Mouse (Mus musculus) adrenal gland, adult (tissue): ENCODE measurements around the gene Crocc.

Experiments
- DNase-seq, 2 experiments: peaks; one replicate each; pipeline ENCODE4 v3.0.0; 2022 to 2023; ENCODE audit warnings: low spot score in 1 of 2; ENCODE audit not compliant: inconsistent age in 2 of 2

Crocc gene

DNA sequence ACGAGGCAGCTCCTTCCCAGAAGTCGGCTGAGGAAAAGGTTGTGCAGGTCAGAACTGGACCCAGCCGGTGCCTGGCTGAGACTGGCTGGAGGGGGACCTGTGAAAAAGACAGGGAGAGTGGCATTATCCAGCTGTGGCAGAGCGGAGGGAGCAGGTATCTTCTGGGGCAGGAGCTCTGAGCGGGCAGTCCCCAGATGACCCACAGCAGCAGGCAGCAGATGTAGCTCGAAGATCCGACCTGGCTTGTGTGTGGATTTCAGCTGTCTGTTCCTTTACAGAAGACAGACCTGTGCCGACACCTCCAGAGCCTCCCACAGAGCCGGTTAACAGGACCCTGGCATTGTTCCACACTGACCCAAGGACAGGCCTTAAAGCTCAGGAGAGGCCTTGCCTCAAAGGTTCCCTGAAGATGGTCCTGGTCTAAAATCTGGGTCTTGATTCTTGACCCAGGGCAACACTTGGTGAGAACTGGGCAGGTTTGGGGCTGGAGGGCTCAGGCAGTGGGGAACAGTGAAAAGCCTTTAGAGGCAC, 7.2 kb upstream of the Crocc start:
- no peak for DNase-seq

DNA sequence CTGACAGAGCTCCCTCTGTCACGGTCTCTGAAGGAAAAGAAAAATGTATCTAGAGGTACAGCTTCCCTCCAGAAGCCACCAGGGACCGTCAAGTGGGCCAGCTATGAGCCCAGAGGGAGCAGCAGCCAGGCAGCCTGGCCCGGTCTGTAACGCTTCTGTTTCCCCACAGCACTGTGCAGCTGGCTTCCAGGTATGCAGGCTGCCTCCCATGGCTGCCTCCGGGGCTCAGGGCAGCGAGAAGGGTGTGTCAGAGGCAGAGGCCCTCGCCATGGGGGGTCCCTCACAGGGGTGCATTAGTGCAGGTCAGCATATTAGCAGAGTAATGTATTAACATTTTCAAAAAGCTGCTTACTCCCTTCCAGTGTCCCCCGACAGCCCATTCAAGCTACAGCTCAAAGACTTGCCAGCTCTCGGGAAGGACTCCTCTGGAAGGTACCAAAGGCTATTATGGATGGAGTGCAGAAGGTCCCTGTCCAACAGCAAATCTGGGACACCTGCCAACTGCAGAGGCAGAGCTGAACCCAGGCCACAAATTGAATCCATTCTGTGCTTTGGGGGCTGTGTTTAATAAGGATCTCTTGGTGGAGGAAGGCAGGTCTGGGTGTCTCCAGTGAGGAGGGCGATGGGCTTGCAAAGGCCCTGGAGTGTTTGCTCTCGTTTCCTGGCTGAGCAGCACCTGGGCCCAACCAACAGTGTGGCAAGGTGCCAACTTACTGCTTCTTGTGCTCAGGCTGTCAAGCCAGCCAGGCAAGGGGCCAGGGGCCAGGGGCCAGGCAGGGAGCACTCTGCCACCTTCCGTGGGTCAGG, 6.6 kb upstream of the Crocc start:
- peak in 1 of 2 experiments; percentile 62 for DNase-seq

DNA sequence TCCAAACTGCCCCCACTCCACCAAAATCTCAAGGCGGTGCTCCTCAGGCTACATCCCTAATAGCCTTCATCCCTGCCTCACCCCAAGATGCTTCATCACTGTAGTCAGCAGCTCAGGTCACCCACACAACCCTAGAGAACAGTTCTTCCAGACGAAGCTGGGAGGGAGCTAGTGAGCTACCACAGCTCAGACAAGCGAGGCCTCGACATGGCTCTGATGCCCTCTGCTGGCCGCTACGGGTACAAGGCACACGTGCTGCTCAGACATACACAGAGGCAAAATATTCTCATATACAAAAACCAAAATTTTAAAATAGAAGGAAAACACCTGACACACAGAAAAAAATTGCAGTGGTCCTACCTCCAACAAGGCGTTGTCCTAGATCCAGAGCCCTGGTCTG, 4.8 kb upstream of the Crocc start:
- DNase-seq = peak; percentile 81 to 90

DNA sequence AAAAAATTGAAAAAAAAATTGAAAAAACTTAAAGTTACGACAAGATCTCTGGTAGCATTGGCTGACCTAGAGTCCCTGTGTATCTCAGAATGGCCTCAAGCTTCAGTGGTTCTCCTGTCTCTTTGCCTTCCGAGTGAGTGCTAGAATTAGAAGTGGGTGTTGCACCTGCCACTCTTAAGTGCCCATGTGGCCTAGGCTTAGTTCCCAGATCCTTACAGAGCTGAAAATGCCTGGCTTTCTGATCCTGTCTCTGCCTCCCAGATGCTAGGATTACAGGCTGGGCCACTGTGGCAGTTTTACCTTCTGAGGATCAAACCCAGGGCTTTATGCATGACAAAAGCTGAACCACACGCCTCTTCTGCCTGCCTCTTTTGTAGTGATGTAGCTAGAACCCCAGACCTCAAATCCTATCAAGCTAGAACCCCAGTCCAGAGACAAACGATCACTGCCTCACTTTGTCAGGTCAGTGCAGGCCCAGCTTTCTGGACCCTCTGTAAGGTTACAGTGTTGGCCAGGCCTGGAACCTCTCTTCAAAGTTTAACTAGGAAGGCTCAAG, 3.8 kb upstream of the Crocc start:
- peak in 1 of 2 experiments; percentile 27 for DNase-seq

DNA sequence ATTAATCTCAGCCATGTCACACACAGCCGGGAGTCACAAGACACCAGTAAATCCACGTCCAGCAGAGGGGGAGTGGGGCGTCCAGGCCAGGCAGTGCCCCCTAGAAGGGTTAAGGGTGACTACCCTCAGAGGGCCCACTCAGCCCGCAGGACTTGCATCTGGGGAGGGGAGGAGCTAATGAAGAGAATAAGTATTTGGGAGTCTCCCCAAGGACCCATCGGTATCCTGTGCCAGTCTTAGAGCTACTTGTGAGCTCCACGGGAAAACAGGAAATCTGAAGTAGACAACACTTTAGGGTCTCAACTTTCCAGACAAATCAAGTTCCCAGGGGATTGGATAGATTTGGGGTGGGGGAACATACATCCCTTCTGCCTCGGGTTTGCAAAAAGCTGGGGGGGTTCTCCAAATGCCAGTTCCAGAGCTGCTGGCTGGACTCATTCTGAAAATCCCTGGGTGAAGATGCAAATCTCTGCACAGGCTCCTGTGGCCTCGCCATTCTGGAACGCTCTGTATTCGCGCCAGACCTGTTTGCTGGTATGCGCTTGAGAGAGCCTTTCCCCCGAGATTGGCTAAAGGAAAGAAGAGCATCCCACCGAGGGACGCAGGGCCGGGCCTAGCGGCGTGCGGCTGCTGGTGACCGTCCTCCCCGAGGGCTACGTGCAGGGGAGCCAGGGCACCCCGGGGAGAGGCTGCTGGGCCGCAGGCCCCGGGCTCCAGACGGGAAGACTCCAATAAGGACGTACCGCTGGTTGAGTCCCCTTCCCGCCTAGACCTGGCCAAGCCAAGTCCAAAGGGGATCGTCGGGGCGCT, 529 bp downstream of the Crocc start:
- DNase-seq = no peak

DNA sequence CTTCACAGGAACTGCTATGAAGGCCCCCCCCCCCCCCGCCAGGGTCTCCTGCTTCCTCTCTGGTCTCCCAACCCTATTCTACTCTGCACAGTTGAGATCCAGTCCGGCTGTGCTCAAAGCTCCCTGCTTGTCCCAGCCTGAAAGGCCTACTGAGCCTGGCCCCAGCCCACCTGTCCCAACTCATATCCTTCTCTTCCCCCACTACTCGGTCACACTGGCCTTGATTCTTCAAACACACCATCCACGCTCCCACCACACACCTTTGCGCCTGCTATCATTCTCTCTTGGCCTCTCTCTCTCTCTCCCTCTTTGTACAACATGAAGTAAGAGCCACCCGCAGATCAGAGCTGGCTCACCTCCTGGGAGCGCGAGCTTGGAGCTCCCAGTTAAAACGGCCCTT, 1.5 kb downstream of the Crocc start:
- peak in 1 of 2 experiments; percentile 20 for DNase-seq

DNA sequence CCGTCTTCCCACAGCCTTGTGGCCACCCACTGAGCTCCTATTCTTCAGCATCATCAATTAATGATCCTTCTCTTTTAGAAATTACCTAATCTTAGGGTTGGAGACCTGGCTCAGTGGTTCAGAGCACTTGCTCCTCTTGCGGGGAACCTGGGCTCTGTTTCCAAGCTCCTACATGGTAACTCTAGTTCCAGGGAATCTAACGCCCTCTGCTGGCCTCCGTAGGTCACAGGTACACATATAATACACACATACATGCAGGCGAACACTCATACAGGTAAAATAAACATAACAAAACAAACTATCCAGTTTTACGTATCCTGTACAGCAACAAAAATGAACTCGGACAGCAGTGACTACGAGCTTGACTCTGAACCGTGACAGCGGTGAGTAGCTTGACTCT, 3.4 kb downstream of the Crocc start:
- no peak for DNase-seq

DNA sequence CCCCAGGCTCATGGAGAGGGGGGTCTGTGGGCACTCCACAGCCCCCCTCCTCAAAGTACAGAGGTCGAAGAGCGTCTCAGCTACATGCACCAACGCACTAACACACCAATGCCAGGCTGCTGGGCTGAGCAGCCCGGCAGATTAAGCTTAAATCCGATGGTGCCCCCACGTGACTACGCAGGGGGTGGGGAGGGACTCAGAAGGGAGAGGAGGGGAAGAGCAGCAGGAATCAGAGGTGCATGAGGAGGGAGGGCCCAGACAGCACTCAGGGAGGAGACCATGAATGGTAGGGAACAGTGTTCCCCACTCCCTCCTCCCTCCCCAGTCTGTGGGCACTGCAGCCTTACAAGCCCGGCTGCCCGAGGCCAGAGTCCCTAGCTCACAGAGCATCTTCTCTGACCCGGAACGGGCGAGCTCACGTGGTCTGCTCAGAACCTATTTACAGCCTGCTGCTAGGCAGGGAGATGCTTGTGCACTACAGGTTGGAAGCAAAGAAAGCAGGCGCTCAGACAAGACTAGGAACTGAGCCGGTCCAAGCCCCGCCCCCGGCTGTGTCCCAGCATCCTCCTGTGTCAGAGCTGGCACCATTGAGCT, 6.7 kb downstream of the Crocc start:
- no peak for DNase-seq

DNA sequence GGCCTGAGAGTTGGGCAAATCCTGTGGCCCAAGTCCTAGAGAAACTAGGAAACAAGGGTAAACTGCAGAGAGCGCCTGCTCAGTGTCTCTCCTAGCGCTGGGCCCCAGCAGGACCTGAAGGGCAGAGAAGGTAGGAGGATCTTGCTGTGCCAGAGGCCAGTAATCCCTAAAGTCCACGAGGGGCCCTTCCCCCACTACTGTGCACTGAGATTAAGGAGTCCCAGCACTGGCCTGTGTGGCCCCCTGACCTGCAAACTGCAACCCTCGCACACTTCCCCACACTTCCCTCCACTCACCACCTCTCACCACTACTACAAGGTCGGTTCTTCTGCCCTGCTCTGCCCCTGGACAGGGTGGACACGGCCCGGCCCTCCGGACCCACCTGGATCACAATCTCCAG, 7.2 kb downstream of the Crocc start:
- no peak for DNase-seq

DNA sequence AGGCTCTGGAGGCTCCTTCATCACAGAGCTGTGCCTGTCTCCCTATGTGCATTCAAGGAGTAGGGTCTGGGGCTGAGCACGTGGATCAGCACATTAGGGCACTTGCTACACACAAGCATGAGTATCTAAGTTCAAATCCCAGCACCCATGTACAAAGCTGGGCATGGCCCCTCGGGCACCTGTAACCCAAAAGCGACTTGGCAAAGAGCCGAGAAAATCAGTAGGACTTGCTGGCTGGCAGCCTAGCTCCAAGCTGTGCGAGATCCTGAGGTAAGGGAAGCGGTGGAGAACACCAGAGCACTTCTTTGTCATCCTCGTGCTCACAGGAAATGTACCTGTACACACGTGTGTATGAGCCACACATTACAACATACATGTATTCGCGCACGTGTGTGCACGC, 7.9 kb downstream of the Crocc start:
- no peak for DNase-seq

DNA sequence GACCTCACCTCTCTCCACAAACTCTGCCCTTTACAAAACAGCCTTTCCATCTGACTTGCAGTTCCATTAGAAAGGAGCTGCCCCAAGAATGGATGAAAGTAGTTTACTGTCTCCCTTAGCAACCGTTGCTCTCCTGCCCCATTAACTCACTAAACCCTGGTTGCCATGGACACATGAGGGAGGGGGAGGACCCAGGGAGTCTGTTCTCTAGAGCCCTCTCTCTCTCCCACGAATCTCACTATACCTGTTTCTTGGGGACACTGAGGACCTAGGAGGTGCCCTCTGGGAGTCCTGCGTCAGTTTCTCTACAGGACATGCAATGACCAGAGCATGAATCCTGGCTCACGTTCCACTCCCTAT, 10.9 kb downstream of the Crocc start:
- no peak for DNase-seq

DNA sequence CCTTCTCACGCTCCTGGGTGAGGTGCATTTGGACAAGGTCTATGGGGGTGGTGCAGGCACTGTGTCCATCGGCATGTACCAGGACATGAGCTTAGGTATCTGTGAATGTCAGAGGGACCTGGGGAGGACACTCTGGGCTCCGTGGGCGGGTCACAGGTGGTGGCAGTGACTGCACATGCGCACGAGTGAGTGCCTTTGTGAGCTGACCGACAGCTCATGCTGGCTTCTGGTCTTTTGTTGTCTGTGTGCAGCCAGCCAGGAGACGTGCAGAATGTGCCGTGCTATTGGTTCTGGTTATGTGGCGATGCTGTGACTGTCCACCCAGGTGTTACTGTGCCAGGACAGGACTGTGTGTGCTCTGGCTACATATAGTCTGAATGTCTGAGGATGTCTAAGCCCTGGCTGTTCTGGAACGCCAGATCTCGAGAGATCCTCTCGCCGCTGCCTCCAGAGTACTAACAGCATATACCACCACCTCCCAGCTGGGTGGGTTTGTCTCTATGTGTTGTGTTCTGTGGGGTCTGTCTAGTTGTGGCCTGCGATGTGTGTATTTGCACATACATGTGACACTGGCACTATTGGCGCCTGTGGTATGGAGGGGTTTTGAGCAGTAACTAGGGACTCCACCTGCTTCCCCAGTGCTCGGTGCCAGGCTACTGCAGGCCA, 11.4 kb downstream of the Crocc start:
- DNase-seq = no peak

DNA sequence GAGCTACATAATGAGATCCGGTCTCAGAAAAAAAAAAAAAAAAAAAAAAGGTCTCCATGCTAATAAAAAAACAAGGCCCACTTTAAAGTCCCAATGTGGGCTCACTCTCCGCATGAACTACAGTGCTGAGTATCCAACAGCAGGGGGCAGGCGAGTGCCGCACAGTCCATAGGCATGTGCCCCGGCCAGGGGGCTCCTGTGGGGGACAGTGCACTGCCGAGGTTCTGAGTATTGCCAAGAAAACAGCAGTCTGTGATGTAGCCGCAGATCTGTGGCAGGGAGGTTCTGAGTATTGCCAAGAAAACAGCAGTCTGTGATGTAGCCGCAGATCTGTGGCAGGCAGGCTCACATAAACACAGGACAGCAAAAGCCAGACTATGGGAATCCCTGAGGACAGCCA, 15.5 kb downstream of the Crocc start:
- DNase-seq = peak in 1 of 2 experiments; percentile 76

DNA sequence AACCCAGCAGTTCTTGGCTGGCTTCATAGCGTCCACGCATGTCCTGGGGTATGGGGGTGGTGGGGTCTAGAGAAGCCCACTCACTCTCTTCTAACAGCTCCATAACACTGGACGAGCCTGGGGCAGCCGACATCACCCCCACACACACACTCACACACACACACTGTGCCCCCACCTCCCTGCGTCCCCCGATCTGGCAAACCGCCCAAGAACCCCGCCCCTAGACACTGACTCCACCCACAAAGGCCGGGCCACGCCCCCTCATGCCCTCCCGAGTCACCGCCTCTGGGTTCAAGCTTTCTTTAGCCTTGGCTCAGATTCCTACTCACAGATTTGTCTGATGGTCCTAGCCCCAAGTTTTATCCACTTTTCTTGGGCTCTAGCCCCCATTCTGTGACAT, 19.2 kb downstream of the Crocc start:
- peak in 1 of 2 experiments; percentile 70 for DNase-seq

DNA sequence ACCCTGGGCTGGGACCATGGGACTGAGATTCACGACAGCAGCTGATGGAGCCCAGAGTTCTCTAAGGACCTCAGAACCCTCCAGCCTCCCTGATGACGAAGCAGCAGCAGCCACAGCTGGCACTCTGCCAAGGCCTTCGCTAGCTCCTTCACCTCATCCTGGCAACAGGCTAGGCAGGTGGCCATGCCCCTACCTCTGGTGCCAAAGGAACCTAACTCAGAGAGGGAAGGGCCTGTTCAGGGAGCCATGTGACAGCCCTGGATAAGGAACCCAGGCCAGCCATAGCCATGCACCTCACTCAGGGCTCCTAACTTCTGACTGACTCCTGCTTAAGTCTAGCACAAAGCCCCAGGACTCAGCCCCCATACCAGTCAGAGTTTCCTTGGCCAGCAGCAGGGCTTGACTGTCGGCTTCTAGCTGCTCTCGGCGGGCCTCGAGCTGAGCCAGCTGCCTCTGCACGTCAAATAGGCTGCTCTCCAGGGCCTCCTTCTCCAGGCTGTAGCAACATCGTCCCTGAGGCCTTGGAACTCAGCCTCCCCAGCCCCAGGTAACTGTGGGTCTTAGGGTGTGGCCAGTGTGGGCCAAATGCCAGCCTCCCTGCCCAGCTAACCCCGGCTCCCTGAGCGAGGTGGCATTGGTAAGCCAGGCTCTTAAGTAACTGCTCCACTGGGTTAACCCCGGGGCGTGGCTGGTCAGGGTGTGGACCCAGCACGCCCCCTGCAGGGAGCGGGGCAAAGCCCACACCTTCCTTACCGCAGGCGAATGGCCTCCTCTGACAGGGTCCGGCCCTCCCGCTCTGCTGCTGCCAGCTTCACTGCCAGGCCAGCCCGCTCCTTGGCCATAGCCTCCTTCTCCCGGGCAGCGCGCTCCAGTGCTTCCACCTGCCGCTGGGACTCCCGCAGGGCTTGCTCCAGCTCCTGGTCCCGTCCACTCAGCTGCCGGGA, 26.5 kb downstream of the Crocc start:
- DNase-seq = peak; percentile 50 to 79

DNA sequence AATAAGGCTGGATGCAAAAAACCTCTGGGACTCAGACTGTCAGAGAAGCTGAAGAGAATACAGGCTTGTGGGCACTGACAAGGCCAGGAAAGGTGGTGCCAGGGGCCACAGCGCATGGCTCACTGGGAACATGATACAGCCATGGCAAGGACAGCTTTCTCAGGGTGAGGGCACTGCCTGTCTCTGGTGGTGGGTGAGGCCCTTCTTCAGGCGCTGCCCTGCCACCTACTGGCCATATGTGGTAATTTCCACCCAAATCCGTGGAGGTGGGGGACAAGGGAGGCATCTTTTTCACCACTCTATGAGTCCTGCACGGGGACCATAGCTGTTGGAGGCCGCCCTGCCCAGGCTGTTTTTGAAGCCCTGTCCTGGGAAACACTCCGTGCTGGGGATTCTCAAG, 28.6 kb downstream of the Crocc start:
- peak; percentile 85 to 95 for DNase-seq

DNA sequence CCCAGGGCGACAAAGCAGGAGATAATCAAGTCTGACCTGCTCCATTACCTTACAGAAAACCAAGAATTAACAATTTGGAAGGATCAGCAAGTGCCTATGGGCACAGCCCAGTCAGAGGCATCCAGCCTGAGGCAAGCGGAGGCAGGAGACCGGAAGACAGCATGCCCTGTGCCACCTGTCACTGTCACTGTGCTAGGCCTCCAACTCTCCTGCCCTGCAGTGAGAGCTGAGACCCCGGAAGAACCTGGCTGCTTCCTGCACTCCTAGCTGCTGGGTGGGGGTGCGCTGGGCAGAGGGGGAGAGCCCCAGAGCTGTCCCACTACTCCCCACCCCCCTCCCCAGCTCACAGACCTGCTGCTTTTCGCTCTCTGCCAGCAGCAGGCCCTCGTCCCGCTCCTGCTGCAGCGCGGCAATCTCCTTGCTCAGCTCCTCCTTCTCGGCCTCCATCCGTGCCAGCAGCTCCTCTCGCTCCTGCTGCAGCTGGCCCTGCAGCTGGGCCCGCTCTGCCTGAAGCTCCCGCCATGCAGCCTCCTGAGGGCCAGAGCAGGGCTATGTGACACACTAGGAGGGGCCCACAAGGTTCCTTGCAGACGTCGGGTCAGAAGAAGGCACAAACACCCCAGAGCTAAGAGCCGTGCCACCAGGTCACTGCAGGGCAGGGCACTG, 29.7 kb downstream of the Crocc start:
- no peak for DNase-seq

DNA sequence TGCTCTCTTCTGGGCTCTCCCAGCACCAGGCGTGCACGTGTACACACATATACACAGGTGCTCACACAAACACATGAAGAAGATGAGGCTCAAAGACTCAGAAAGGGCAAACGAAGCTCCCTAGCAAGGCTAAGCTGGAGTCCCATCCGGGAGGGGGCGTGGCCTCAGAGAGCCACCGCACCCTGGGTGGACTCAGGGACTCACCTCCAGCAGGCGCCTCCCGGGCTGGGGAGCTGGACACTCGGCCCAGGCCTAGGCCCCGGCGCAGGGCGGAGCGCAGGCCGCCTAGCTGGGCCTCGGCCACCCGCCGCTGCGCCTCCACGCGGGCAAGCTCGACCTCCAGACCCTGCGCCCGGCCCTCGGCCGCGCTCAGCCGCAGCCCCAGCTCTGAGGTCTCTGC, 35.4 kb downstream of the Crocc start:
- no peak for DNase-seq

DNA sequence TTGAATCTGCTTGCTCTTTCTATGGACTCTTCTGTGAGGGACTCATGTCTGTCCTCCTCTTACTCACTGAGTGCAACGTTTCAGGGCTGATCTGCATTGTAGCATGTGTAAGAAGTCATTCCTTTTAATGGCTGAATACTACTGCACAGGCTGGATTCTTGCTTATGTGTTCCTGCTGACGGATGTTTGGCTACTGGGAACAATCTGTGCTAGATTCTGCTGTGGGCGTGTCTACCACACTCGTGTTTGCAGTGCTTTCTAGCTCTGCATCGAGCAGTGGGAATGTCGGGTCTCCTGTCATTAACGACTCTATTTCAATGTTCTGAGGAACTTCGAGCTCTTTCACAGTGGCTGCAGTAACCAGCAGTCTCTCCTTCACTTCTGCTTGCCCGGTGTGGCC, 36.3 kb downstream of the Crocc start:
- DNase-seq = no peak
